Mouse (Mus musculus): ENCODE data around the gene Stk25.

- TF ChIP-seq CTCF (IDR thresholded peaks at IDR 0.05; ENCODE audit: borderline replicate concordance, insufficient read depth, low read length) (no peak), POLR2A (IDR thresholded peaks at IDR 0.05; ENCODE audit: low read depth, low read length) (no peak)
Observed at GRCm38 (mm10) chr1:93679889-93680568, 21.6 kb upstream of the Stk25 start.
